Mouse (Mus musculus): ENCODE data around the gene Frem1.

DNA sequence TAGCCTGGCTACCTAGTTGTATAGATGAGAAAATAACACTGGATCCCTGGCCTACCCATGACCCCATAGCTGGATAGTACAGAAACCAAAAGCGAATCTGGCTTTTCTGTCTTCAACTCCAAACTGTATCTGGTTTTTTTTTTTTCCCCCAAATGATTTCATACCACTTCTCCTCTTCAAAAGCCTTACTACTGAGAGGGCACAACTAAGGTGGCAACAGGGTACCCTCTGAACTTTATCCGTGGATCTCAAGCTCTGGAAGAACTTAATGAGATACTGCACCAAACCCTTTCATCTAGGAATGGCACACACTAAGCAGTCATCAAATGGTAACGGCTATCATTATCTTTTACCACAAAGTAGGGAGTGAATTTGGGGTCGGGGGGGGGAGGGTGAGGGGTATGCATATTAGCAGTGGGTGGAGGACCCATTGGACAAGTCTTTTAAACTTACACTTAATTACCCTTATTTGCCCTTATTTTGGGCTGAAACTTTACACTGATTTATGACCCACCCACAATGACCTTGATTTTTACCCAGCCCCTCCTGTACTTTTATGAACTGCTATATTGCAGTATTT, 193.6 kb downstream of the Frem1 start:
- TF ChIP-seq CTCF (IDR thresholded peaks at IDR 0.05; ENCODE audit: borderline replicate concordance, control insufficient read depth, extremely low read depth, insufficient read depth, low read length, poor library complexity) (no peak), POLR2A (IDR thresholded peaks at IDR 0.05; ENCODE audit: control insufficient read depth, extremely low read depth, insufficient read depth, low read length, poor library complexity) (no peak)
